Mouse (Mus musculus) heart, postnatal 0 days (tissue): ENCODE measurements around the gene Tnfrsf19.

Experiments used
- CTCF ChIP-seq: IDR thresholded peaks from 2 replicates; pipeline ENCODE4 v1.5.1; 2016; ENCODE audit warnings: antibody characterized with exemption, control low read depth, low read depth
- EP300 ChIP-seq: IDR thresholded peaks from 2 replicates; pipeline ENCODE4 v1.6.1; 2016; ENCODE audit warnings: antibody characterized with exemption, low read depth

DNA sequence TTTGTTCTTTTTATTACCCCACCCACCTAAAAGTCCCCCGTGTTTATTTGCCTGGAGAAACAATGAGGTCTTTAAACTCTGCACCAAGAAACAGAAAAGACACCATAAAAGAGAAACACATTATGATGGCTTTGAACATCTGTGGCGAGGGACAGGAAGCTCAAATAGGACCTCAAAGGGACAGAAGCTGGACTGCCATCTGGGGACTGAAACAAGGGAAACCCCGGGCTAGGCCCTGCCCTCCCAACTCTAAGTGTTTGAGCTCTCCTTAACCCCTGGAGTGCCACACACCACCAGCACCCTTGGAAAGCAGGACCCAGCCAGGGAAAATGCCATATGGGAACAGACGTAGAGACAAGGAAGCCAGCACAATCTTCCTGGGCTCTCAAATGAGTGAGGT lies 61.2 kb downstream of the Tnfrsf19 start:
- TF ChIP-seq EP300 (no peak), CTCF (no peak)
